Mouse (Mus musculus): ENCODE measurements around the gene Ugt1a9.

Gene Ugt1a9

GRCm38 (mm10) chr1:88219054-88219453, 148.5 kb downstream of the Ugt1a9 start:
- DNase-seq (ENCODE audit: low spot score in 2 of 2): peak; percentile 4 to 12

GRCm38 (mm10) chr1:88220336-88220735, 149.7 kb downstream of the Ugt1a9 start:
- peak; percentile 10 to 14 for DNase-seq (ENCODE audit: low spot score in 2 of 2)

GRCm38 (mm10) chr1:88222216-88222615, 151.6 kb downstream of the Ugt1a9 start:
- DNase-seq (ENCODE audit: low spot score in 2 of 2): no peak

GRCm38 (mm10) chr1:88223011-88223515, 152.5 kb downstream of the Ugt1a9 start:
- DNase-seq (ENCODE audit: low spot score in 2 of 2): peak; percentile 11 to 14

GRCm38 (mm10) chr1:88223591-88223990, 153.0 kb downstream of the Ugt1a9 start:
- peak; percentile 8 to 17 for DNase-seq (ENCODE audit: low spot score in 2 of 2)

- peak; percentile 46 to 48 for DNase-seq (ENCODE audit: low spot score in 2 of 2)
These were observed 153.6 kb downstream of the Ugt1a9 start for GRCm38 (mm10) chr1:88224029-88224776.

GRCm38 (mm10) chr1:88225301-88225700, 154.7 kb downstream of the Ugt1a9 start:
- peak; percentile 10 to 13 for DNase-seq (ENCODE audit: low spot score in 2 of 2)

- peak in 1 of 2 experiments; percentile 14 for DNase-seq (ENCODE audit: low spot score in 2 of 2)
These were observed 155.1 kb downstream of the Ugt1a9 start for GRCm38 (mm10) chr1:88225741-88226140.

GRCm38 (mm10) chr1:88226670-88227379, 156.2 kb downstream of the Ugt1a9 start, which contains the start of gene Mroh2a:
Mroh2a (plus strand) TSS chr1:88226986.
- DNase-seq (ENCODE audit: low spot score in 2 of 2): peak; percentile 47 to 73

- peak in 1 of 2 experiments; percentile 18 for DNase-seq (ENCODE audit: low spot score in 2 of 2)
These were observed 156.9 kb downstream of the Ugt1a9 start for GRCm38 (mm10) chr1:88227482-88227881.

- no peak for DNase-seq (ENCODE audit: low spot score in 2 of 2)
These were observed 157.5 kb downstream of the Ugt1a9 start for GRCm38 (mm10) chr1:88228121-88228520.

- DNase-seq (ENCODE audit: low spot score in 2 of 2): no peak
These were observed 159.0 kb downstream of the Ugt1a9 start for GRCm38 (mm10) chr1:88229566-88229965.

- DNase-seq (ENCODE audit: low spot score in 2 of 2): no peak
These were observed 159.4 kb downstream of the Ugt1a9 start for GRCm38 (mm10) chr1:88229986-88230385.

GRCm38 (mm10) chr1:88230421-88230820, 159.8 kb downstream of the Ugt1a9 start:
- no peak for DNase-seq (ENCODE audit: low spot score in 2 of 2)

GRCm38 (mm10) chr1:88230981-88231802, 160.6 kb downstream of the Ugt1a9 start:
- no peak for DNase-seq (ENCODE audit: low spot score in 2 of 2)

- no peak for DNase-seq (ENCODE audit: low spot score in 2 of 2)
These were observed 161.4 kb downstream of the Ugt1a9 start for GRCm38 (mm10) chr1:88231803-88232499.

GRCm38 (mm10) chr1:88232664-88233380, 162.2 kb downstream of the Ugt1a9 start:
- DNase-seq (ENCODE audit: low spot score in 2 of 2): no peak

GRCm38 (mm10) chr1:88233421-88234247, 163.0 kb downstream of the Ugt1a9 start:
- DNase-seq (ENCODE audit: low spot score in 2 of 2): no peak

- no peak for DNase-seq (ENCODE audit: low spot score in 2 of 2)
These were observed 163.6 kb downstream of the Ugt1a9 start for GRCm38 (mm10) chr1:88234248-88234610.

- DNase-seq (ENCODE audit: low spot score in 2 of 2): no peak
These were observed 164.0 kb downstream of the Ugt1a9 start for GRCm38 (mm10) chr1:88234646-88235045.
